Mouse (Mus musculus): ENCODE results near the gene Ntng1. TPM values are rescaled to one million over a fixed set of nuclear protein-coding genes. Genes with fewer than 3 reads are reported as not detected.

Gene Ntng1
- polyA plus RNA-seq, 1 experiment from 2014 or later, result 0.94 TPM

GRCm38 (mm10) chr3:110129607-110130006 lies 14.2 kb downstream of the Ntng1 start:
- DNase-seq (ENCODE audit: low spot score), result no peak
- 0 out of 2 replicates have a peak, but pooled peaks cover 3% of the 10 kb centered on the region for H3K4me1 ChIP-seq
- 63% methylated on average over 6 of the region's 6 CpGs for WGBS
- H3K36me3 ChIP-seq, result no peaks in the 10 kb centered on the region
- H3K9me3 ChIP-seq (replicated peaks), result no peaks in the 10 kb centered on the region
- no peaks in the 10 kb centered on the region for H3K27me3 ChIP-seq (ENCODE audit: low read depth, poor library complexity, severe bottlenecking)
- no peak overlapping the region for H3K4me3 ChIP-seq
- H3K27ac ChIP-seq, result no peak overlapping the region

- WGBS, result 34% methylated on average over 2 of the region's 2 CpGs
- Histone ChIP-seq H3K4me1 (peaks cover 3% of the 10 kb centered on the region; the same call in 1 of the 2 replicates), H3K36me3 (no peaks in the 10 kb centered on the region), H3K27me3 (ENCODE audit: low read depth, poor library complexity, severe bottlenecking) (no peaks in the 10 kb centered on the region), H3K9me3 (replicated peaks) (no peaks in the 10 kb centered on the region), H3K4me3 (no peak overlapping the region), H3K27ac (no peak overlapping the region)
- no peak for DNase-seq (ENCODE audit: low spot score)
These were observed 37.8 kb downstream of the Ntng1 start for GRCm38 (mm10) chr3:110105982-110106381.

GRCm38 (mm10) chr3:110094407-110094806 lies 49.4 kb downstream of the Ntng1 start:
- H3K27me3 ChIP-seq (ENCODE audit: low read depth, poor library complexity, severe bottlenecking), result no peaks in the 10 kb centered on the region
- no peak overlapping the region for H3K27ac ChIP-seq
- no peaks in the 10 kb centered on the region for H3K9me3 ChIP-seq (replicated peaks)
- DNase-seq (ENCODE audit: low spot score), result no peak
- H3K4me3 ChIP-seq, result no peak overlapping the region
- no peaks in the 10 kb centered on the region for H3K36me3 ChIP-seq
- WGBS, result 78% methylated on average over 2 of the region's 2 CpGs
- H3K4me1 ChIP-seq, result no peaks in the 10 kb centered on the region

GRCm38 (mm10) chr3:110094003-110094402 lies 49.8 kb downstream of the Ntng1 start:
- DNase-seq (ENCODE audit: low spot score), result no peak
- 80% methylated on average over 3 of the region's 3 CpGs for WGBS
- Histone ChIP-seq H3K27ac (no peak overlapping the region), H3K4me3 (no peak overlapping the region), H3K9me3 (replicated peaks) (no peaks in the 10 kb centered on the region), H3K36me3 (no peaks in the 10 kb centered on the region), H3K27me3 (ENCODE audit: low read depth, poor library complexity, severe bottlenecking) (no peaks in the 10 kb centered on the region), H3K4me1 (no peaks in the 10 kb centered on the region)

- no peak overlapping the region for H3K4me3 ChIP-seq
- H3K36me3 ChIP-seq, result no peaks in the 10 kb centered on the region
- no peak overlapping the region for H3K27ac ChIP-seq
- no peaks in the 10 kb centered on the region for H3K27me3 ChIP-seq (ENCODE audit: low read depth, poor library complexity, severe bottlenecking)
- H3K4me1 ChIP-seq, result no peaks in the 10 kb centered on the region
- 88% methylated on average over 3 of the region's 3 CpGs for WGBS
- no peaks in the 10 kb centered on the region for H3K9me3 ChIP-seq (replicated peaks)
- DNase-seq (ENCODE audit: low spot score), result no peak
These were observed 51.3 kb downstream of the Ntng1 start for GRCm38 (mm10) chr3:110092521-110092920.

GRCm38 (mm10) chr3:110087189-110087588 lies 56.6 kb downstream of the Ntng1 start:
- Histone ChIP-seq H3K4me3 (no peak overlapping the region), H3K27ac (no peak overlapping the region), H3K4me1 (no peaks in the 10 kb centered on the region), H3K9me3 (replicated peaks) (no peaks in the 10 kb centered on the region), H3K27me3 (ENCODE audit: low read depth, poor library complexity, severe bottlenecking) (no peaks in the 10 kb centered on the region), H3K36me3 (no peaks in the 10 kb centered on the region)
- WGBS, result 89% methylated on average over 6 of the region's 6 CpGs
- DNase-seq (ENCODE audit: low spot score), result no peak

GRCm38 (mm10) chr3:110085336-110085735 lies 58.5 kb downstream of the Ntng1 start:
- Histone ChIP-seq H3K4me3 (no peak overlapping the region), H3K27ac (no peak overlapping the region), H3K27me3 (ENCODE audit: low read depth, poor library complexity, severe bottlenecking) (no peaks in the 10 kb centered on the region), H3K9me3 (replicated peaks) (no peaks in the 10 kb centered on the region), H3K4me1 (no peaks in the 10 kb centered on the region), H3K36me3 (no peaks in the 10 kb centered on the region)
- DNase-seq (ENCODE audit: low spot score), result no peak
- WGBS, result 72% methylated on average over 2 of the region's 2 CpGs

DNA sequence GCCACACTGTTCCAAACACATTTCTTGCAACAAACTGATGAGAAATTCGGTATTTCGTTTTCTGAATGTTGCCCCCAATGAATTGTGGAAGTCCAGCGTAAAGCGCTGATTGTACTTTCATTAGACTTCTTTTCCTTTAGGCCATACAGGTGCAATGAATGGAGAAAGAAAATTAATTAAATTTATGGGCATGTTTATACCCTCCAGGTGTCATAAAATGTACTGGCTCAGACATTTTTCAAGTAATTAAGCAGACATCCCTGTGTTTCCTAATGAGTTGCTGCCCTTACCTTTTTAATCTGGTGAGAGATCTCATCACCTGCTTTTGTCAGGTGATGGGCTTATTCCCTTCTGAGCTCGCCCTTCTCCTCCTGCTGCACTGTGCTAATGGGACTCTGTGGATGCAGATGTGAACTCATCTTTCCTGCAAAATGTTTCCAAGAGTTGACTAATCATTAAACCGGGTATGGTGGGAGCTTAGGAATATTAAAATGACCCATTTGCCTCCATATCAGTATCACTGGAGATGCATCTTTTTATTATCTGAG lies 79.0 kb downstream of the Ntng1 start:
- no peak for DNase-seq (ENCODE audit: low spot score)
- H3K27ac ChIP-seq, result no peak overlapping the region
- no peaks in the 10 kb centered on the region for H3K9me3 ChIP-seq (replicated peaks)
- no peaks in the 10 kb centered on the region for H3K27me3 ChIP-seq (ENCODE audit: low read depth, poor library complexity, severe bottlenecking)
- no peaks in the 10 kb centered on the region for H3K36me3 ChIP-seq
- no peak overlapping the region for H3K4me3 ChIP-seq
- no peaks in the 10 kb centered on the region for H3K4me1 ChIP-seq
- 82% methylated on average over 6 of the region's 6 CpGs for WGBS

DNA sequence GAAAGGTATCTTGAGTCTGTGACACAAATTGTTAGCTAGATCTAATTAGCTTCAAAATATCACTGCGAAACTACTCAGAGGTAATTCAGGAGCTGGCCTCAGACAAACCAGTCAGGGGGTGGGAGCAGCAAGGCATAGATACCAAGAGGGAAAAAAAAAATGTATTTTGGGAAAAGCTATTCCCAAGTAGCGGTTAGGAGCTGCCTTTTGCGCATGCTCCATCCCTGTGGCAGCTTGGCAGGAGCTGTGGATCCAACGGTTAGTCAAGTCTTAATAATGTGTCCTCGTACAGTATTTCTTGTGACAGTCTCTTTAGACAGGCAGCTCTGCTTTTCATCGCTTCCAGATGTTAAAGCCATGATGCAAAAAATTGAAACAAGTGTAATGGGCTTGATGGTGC lies 87.9 kb downstream of the Ntng1 start:
- WGBS, result 85% methylated on average over 6 of the region's 6 CpGs
- H3K27ac ChIP-seq, result no peak overlapping the region
- no peaks in the 10 kb centered on the region for H3K4me1 ChIP-seq
- H3K36me3 ChIP-seq, result no peaks in the 10 kb centered on the region
- H3K9me3 ChIP-seq (replicated peaks), result no peaks in the 10 kb centered on the region
- no peak overlapping the region for H3K4me3 ChIP-seq
- no peaks in the 10 kb centered on the region for H3K27me3 ChIP-seq (ENCODE audit: low read depth, poor library complexity, severe bottlenecking)
- DNase-seq (ENCODE audit: low spot score), result no peak

- no peaks in the 10 kb centered on the region for H3K9me3 ChIP-seq (replicated peaks)
- H3K4me1 ChIP-seq, result no peaks in the 10 kb centered on the region
- 93% methylated on average over 6 of the region's 6 CpGs for WGBS
- DNase-seq (ENCODE audit: low spot score), result no peak
- no peaks in the 10 kb centered on the region for H3K27me3 ChIP-seq (ENCODE audit: low read depth, poor library complexity, severe bottlenecking)
- no peaks in the 10 kb centered on the region for H3K36me3 ChIP-seq
- H3K4me3 ChIP-seq, result no peak overlapping the region
- H3K27ac ChIP-seq, result no peak overlapping the region
These were observed 88.4 kb downstream of the Ntng1 start for GRCm38 (mm10) chr3:110055433-110055832.

DNA sequence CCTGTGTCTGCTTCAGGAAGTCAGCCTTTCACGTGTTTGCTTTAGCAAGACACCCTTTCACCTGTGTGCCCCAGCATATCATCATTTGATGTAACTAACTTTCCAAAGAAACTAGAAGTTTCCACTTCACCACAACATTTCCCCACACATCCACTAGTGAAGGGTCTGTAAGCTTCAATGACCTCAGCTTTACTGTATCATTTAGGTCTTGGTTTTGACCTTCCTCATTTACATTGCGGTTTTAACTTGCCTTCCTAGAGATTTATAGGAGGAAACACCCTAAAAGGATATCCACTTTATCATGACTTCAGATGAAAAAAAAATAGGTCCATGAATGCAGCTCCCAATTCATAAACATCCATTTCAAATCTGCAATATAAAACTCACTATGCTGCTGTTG lies 89.7 kb downstream of the Ntng1 start:
- WGBS, result 92% methylated on average over 2 of the region's 2 CpGs
- Histone ChIP-seq H3K9me3 (replicated peaks) (no peaks in the 10 kb centered on the region), H3K4me3 (no peak overlapping the region), H3K27me3 (ENCODE audit: low read depth, poor library complexity, severe bottlenecking) (no peaks in the 10 kb centered on the region), H3K4me1 (no peaks in the 10 kb centered on the region), H3K36me3 (no peaks in the 10 kb centered on the region), H3K27ac (no peak overlapping the region)
- DNase-seq (ENCODE audit: low spot score), result no peak

DNA sequence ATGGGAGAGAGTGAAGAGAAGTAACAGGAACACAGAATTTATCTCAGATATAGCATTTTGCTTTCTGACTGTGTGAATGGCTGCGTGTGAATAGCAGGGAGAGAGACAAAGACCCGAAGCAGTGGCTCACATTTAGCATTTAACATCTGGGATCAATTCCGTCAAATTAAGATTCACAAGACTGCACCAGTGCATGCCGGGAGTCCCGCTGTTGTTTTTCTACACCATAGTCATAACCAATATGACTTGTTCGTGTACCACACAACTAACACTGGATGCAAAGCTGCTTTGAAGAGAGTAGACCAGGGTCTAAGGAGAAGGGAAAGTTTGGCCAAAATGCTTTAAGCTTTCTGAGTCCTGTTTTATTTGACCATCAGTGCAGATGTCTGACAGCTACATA lies 95.7 kb downstream of the Ntng1 start:
- Histone ChIP-seq H3K9me3 (replicated peaks) (no peaks in the 10 kb centered on the region), H3K4me1 (peaks cover 9% of the 10 kb centered on the region), H3K36me3 (no peaks in the 10 kb centered on the region), H3K27ac (peak overlapping the region; percentile 64), H3K4me3 (no peak overlapping the region), H3K27me3 (ENCODE audit: low read depth, poor library complexity, severe bottlenecking) (no peaks in the 10 kb centered on the region)
- peak; percentile 38 for DNase-seq (ENCODE audit: low spot score)
- 52% methylated on average over 6 of the region's 6 CpGs for WGBS

DNA sequence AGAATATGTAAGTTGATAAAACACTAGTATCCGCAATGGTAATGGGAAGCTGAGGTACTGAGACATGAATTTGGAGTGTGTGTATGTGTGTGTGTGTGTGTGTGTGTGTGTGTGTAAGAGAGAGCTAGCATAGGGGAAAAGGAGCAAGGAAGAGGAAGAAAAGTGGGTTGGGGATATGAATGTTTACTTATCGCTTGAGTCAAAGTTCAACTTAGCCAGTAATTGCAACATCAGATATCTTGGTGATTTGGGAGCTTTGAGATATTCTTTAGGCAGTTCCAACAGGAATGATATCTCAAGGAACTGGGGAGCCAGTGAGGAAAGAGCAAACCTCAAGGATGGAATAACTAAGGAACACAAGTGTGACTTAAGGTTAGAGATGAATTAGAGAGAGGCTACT lies 97.1 kb downstream of the Ntng1 start:
- Histone ChIP-seq H3K4me3 (no peak overlapping the region), H3K9me3 (replicated peaks) (no peaks in the 10 kb centered on the region), H3K4me1 (peaks cover 9% of the 10 kb centered on the region), H3K27me3 (ENCODE audit: low read depth, poor library complexity, severe bottlenecking) (no peaks in the 10 kb centered on the region), H3K36me3 (no peaks in the 10 kb centered on the region), H3K27ac (no peak overlapping the region)
- DNase-seq (ENCODE audit: low spot score), result no peak
- over 99% methylated on average over 2 of the region's 2 CpGs for WGBS

GRCm38 (mm10) chr3:110044209-110044608 lies 99.6 kb downstream of the Ntng1 start:
- H3K36me3 ChIP-seq, result no peaks in the 10 kb centered on the region
- H3K4me3 ChIP-seq, result no peak overlapping the region
- no peak overlapping the region for H3K27ac ChIP-seq
- H3K9me3 ChIP-seq (replicated peaks), result no peaks in the 10 kb centered on the region
- no peak for DNase-seq (ENCODE audit: low spot score)
- peaks cover 9% of the 10 kb centered on the region for H3K4me1 ChIP-seq
- H3K27me3 ChIP-seq (ENCODE audit: low read depth, poor library complexity, severe bottlenecking), result no peaks in the 10 kb centered on the region
- 93% methylated on average over 2 of the region's 2 CpGs for whole genome bisulfite sequencing

Measured in limb, embryonic 10.5 days (tissue).